1 mouse cellular context compared by ENCODE assay signal in genomic region chr3:84039646-84040475, GRCm38 (mm10).
A peak's percentile ranks its signal among the peaks of the same experiment; 100 is the strongest.
TF ChIP-seq lines count a peak whose summit lies in the region.

Gene Tmem131l (minus strand): TSS chr3:84040175.

TF ChIP-seq in MEL, 35 proteins besides CTCF, POLR2A, EP300 and RAD21 (continued from another document):
- TF ChIP-seq POLR2AphosphoS2 (IDR thresholded peaks at IDR 0.05; ENCODE audit: low read length), result peak; percentile 83; the same call in 1 of the 2 replicates
- TF ChIP-seq MAX (IDR thresholded peaks at IDR 0.05; ENCODE audit: low read length), result peak; percentile 87
- peak; percentile 44; the same call in 1 of the 2 replicates for TF ChIP-seq TAL1 (IDR thresholded peaks at IDR 0.05; ENCODE audit: low read length)
- no peak for TF ChIP-seq GATA1 (IDR thresholded peaks at IDR 0.05; ENCODE audit: low read depth, low read length)
- TF ChIP-seq E2F4 (IDR thresholded peaks at IDR 0.05; ENCODE audit: borderline replicate concordance, low read depth, low read length), result no peak
- TF ChIP-seq MAZ (IDR thresholded peaks at IDR 0.05; ENCODE audit: low read depth, low read length), result peak; percentile 24; the same call in 1 of the 2 replicates
- TF ChIP-seq ZC3H11A (IDR thresholded peaks at IDR 0.05; ENCODE audit: low read depth, low read length), result no peak
- peak; percentile 89 for TF ChIP-seq BHLHE40 (IDR thresholded peaks at IDR 0.05; ENCODE audit: borderline replicate concordance, low read depth, low read length)
- peak; percentile 46; the same call in 1 of the 2 replicates for TF ChIP-seq SIN3A (IDR thresholded peaks at IDR 0.05; ENCODE audit: low read length)
